Mouse (Mus musculus) cerebellum, postnatal 36 days (tissue): Measurements from ENCODE around the gene Ikzf3.

Experiments used
- DNase-seq, 2 experiments: peaks; one replicate each; pipeline ENCODE4 v3.0.0; 2021 to 2022; ENCODE audit warnings: mixed read lengths in 2 of 2

The Ikzf3 gene

DNA sequence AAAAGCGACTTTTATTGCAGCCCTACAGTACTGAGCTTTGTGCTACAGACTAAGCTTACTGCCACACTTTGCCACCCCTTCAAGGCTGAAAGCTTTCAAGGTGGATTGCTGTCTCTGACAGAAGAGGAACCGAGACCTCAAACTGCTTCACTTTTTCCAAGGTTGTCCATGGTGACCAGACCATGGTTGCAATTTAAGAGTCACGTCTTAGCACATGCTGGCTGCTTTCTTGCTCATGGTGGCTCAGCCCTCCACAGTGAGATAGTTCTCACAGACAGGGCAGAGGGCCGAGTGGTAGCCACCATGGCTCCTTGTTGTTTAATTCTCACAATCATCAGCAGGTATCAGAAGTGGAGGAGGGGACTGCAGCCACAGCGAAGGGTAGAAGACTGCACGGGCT is 75.0 kb downstream of the Ikzf3 start:
- DNase-seq = no peak

DNA sequence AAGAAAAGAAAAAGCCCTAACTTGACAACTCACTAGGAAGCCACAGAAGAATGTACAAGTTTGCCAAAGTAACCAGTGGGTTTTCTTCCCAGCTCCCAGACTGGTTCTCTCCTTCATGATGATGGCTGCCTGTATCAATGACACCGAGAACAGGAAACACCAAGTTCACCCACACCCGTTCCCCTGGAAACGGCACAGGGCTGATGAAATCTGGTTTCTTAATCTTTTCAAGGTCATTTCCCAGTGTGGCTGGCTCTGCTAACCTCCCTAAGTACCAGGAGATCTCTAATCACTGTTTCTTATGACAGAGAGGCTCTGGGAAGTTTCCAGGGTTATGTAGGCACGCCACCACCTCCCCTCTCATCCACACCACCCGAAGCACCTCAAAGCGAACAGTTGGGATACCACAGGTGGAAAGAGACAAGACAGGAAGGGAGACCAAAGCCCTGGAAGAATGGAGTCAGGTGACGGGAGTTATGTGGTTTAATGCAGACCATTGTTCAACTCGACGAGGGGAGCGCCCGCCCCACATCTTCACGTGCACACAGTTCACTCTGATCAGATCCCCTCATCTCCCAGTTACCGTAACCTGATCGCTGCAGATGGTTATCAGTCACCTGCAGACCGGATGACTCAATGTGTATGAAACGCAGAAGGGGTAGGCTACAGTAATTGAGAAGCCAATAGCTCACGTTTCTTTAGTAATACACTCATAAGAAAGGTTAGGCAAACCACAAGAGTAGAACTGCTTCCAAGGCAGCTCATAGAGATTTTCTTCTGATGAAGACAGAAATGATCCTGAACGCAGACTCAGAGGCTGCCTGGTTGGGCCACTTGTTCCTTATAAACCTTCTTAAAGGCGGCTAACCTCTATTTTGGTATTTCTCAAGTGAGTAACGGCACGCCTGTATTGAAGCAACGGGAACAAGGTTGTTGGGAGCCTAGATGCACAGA is 75.8 kb downstream of the Ikzf3 start:
- DNase-seq = no peak

DNA sequence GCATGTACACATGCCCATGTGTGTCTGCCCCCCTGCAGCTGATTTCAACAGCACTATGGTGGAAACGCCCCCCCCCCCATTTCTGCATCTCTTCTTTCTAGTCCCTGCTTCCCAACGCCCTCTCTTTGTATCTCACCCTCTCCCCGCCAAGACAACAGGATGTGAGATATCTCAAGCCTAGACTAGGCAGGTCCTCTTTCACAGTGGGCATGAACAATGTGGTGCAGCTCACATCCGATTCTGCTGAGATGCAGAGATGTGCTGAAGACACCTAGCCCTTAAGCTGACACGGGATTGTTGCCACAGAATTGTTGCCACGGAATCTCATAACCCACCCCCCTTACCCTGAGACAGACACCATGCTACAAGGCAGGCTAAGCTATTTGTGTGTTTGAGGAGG is 81.3 kb downstream of the Ikzf3 start:
- DNase-seq = no peak

DNA sequence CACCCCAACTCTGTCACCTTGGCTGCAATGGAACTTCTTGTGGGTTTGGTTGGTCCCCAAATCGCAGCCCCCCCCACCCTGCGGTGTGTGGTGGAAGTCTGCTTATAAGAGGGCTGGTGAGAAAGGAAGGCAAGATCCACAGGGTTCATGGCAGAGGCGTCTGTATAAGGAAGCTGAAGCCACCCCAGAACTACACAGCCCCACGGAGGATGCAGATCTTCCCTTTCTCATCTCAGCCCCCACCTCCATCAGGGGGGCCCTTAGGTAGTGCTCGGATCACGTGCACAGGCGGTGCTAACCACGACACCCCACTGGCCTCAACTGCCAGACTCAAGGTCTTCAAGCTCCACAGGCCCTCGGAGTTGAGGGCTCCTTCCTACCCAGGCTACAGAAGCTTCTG is 81.9 kb downstream of the Ikzf3 start:
- no peak for DNase-seq

DNA sequence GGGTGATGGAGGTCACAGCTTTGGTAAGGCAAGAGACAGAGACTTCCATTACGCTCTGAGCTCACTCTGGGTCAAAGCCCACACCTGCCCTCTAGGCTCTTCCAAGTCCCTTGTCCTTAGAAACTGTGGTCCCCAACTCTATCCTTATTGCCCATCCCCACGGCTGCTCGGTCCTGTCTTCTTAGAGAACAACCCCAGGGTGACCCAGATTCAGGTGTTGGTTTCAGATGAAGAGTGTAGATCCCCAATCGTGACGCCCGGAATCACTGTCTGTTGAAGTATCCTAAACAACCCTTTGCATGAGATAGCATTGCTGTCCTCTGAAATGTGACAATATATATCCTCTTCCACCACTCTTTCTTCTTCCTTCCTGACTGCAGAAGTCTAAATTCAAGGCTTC is 83.6 kb downstream of the Ikzf3 start:
- DNase-seq = no peak

DNA sequence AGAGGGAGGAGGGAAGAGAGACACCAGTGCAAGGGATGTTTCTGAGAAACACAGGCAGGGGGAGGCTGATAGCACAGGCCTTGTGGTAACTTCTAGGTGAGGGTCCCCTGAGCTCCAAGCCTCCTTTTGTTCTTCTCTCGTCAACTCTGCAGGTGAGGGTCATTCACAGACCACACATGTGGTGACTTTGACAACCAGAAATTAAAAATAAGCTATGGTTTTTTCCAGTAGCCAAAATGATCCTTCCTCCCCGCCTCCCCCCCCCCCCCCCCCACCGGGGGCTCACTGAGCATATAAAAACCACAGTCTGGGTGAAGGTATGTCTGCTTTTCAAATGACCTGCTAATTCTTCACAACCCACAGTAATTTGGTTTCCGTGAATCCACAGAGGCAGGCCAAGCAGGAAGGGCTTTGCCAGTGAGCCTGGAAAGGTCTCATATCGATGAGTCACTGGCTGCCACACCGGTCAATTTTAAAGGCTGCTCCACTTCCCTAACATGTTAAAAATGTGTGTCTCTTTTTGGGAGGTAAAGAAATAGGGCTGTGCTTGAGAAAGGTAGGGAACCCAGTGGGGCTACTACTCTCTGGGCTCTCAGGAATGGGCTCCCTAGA is 84.6 kb downstream of the Ikzf3 start:
- no peak for DNase-seq

DNA sequence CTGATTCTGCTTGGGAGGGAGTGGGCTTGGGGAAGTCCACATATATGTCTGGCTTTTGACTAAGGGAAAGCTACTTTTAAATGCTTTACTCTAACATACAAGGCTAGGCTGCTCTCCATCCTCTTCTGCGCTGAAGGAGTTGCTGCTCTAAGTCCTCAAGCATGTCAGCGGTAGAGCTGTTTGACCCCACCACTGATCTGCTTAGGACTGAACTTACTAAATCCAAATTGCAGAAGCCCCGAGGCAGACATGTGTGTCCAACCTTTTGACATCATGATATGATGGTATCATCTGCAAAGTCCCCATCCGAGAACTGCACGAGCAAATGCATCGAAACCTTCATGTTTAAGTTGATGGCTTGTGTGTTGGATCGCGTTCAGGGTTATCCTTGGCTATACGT is 86.0 kb downstream of the Ikzf3 start:
- DNase-seq = no peak

DNA sequence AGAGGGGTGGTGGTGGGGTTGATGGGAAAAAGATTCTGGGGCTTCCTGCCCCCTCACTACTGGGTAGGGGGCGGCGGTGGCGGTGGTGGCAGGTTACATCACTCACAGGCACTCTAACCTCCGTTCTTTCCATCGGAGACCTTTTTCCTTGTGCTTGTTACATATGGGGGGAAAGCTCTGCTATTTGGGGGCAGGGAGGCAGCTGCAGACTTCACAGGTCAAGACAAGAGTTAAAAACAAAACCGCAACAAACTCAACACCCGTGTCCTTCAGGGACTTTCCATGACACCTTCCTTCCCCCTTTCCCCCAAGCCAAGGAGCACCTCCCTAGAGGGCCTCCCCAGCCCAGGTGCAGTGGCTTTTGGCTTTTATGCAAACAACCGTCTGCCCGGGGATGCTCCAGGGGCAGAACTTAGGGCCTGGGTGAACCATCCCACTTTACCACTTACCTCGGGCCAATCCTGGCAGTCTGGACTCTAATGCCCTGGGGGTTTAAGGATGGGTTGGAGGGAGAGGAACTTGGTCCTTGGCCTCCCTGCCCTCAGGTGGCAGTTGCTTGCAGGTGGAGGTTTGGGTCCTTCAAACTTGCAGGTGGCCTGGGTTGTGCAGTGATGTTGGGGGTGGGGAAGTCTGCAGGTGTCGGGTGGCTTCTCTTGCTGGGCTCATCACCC is 86.6 kb downstream of the Ikzf3 start:
- no peak for DNase-seq

DNA sequence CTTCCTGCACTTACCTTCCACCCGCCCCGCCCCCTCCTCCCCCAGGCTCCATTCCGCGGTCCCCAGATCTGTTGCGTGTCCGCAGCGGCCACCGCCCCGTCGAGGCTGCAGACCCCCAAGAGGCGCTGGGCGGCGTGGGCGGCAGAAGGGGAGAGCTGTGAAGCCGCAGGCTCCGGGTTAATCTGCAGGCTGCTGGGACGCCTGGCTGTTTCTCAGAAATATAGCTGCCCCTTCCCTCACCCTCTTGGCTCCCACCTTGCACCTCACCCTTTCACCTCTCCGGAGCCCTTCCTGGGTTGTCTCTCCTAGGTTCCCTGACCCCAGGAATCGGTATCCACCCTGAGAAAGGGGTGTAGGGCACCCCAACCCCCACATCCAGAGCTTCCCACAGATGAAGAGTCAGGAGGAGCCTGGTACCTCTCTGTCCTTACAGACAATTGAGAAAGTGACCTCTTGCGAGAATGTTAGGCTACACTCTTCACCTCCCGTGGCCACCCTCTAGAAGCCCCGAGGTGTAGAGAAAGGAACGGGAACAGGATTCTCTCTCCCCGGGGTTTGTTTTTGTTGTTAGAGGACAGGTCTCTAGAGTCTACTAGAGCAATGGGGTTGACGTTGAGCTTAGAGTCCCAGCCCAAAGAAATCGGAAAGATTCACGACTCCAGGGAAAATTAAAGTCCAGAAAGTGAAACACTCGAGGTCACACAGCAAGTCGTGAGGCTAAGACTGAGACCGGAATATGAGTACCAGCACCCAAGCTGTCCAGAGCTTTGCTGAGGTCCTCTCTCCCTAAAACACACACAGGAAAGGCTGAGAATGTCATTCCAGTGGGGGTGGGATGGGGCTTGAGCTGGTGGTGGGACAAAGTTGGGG is 87.5 kb downstream of the Ikzf3 start:
- DNase-seq = no peak

DNA sequence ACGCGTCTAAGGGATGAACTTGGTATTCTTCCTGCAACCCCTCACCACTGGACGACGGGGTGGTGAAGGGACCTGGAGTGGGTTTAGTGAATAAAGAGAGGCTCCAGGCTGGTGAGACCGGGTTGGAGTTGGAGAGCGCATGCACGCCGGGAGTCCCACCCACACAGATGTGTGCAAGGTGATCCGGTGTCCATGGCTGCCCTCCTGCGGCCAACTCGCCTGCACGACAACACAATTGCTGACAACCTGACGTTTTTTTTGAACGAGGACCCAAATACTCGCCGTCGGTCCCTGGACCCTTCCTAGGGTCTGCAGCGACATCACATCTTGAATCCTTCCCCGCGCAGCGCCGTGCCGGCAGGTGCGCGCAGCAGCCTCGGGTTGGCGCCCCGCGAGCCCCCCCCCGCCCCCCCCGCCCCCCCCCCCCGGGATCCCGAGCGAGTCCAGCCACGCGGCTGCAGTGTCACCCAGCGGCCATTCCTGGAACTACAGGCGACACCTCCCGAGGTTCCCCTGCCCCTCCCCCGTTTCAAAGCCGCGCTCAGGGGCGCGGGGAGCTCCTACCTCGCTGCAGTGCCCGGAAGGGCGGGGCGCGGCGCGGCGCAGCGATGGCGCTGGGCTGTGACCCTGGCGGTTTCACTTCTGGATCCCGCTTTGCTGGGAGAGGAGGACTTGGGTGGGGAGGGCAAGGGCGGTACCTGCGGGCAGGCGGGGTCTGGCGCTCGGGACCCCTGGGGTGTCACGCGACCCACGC is 88.3 kb downstream of the Ikzf3 start:
- DNase-seq = peak; percentile 89

DNA sequence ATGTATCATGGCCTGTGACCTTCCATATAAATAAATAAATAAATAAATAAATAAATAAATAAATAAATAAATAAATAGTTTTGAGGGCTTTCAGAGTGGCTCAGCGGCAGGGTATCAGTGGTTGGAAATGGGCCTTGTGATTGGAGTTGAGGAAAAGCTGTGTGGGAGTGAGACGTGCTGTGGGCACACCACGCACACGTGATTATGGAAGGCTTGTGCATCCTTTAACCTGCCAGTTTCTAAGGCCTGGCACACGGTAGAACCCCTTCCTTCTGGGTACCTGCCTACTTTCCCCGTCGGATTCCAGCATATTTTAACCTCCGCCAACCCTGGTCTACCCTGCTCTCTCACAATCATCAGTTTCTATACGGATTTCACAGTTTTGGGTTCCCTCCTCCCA is 88.9 kb downstream of the Ikzf3 start:
- no peak for DNase-seq

DNA sequence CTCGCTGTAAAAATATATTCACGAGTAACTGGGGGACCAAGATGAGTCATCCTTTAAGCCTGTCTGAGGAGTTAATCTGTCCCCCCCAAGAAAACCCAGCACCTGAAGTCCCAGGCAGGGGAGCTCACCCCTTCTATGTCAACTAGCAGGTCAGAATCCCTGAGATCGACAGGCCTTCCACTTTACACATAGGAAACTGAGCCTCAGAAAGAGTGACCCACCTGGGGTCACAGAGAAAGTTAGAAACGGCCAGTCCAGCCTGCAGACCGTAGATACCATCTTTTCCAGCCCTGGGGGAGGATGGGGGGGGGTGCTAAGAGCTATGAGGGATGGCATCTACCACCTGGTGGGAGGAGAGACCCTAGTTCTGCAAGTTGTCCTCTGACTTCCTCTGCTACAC is 89.3 kb downstream of the Ikzf3 start:
- no peak for DNase-seq

DNA sequence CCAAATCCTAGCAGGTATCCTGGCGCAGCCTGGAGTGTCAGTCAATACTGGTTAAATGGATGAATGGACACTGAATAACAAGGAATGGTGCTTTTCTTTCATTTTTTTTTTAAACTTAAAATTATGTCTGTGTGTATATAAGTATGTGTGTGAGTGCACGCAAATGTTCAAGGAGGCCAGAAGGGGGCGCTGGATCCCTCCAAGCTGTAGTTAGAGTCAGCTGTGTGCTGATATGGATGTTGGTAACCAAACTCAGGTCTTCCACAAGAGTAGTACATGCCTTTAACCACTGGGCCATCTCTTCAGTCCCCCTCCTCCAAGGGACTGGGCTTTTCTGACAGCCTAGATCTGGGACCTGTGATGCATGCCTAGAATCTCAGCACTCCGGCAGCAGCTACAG is 90.3 kb downstream of the Ikzf3 start:
- no peak for DNase-seq

DNA sequence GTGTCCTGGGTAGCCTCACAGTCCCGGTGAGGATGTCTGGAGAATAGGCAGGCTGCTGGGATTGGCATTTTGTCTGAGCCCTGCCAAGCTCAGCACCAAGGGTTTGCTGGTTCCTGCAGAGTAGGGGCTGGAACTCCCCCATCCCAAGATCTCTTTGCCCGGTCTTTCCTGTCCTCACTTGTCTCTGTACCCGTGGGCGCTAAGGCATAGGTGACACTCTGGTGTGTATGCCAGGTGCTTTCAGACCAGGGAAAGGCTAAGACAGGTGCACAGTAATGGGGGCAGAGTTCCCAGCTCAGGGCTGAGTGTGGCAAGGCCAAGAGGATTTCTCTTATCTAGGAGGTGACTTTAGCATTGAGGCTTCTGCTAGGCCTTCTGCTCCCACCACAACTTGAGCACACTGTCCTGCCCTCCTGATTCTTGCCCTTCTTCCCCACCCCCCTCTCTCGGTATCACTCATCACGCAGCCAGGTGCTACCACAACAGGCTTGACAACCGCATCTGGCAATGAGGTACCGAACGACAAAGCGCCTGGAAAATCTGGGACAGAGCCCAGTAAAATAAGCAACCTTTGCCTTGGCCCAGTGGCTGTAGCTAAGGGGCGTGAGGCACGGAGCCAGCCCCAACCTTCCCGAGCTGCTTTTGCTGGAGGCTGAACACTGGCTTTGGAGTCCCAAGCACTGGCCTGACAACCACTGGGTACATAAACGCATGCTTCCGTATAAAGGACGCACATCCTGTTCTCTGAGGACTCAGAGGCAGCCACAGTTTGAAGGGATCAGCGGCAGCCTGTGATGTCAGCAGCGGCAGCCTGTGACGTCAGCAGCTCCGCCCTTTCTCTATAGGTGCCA is 95.7 kb downstream of the Ikzf3 start:
- DNase-seq = no peak

DNA sequence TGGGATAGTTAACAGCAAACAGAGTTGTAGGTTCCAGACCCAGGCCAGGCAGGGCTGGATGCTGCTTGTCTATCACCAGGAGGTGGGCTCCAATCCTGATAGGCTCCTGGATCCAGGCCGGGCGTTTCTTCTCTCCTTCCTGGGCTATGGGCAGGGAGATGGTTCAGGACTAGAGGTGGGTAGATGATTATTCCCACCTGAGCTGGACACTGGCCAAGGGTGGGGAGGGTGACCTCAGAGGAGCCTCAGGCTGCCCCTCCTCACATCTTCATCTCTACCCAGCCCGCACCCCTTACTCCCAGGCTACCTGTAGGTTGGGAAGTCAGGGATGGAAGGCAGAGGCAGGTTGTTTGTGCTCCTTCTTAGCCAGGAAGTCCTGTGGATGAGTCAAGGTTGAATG is 96.4 kb downstream of the Ikzf3 start:
- no peak for DNase-seq

DNA sequence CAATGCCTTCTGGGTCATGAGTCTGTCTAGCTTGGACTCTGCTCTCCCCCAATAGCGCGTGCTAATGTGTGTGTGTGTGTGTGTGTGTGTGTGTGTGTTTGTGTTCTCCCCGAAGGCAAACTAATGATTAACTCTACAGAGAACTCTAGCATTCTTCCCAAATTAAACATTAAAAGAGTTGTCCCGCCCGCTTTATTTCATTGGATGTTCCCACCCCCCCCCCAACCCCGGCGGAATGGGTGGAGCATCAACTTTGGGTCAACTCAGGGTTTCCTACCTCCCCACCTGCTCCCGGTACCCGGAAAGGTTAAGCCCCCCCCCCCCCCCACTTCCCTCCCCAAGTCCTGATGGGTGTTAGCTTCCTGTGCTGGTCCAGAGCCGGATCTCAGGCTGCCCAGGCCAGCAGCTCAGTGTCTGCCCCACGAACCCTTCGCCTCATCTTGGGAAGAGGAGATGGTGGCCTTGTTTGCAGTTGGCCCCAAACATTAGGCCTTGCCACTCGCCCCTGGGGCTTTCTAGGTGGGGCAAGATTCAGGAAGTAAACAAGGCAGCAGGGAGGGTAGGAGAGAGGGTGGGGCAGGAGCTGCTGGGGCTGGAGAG is 97.5 kb downstream of the Ikzf3 start:
- DNase-seq = no peak

DNA sequence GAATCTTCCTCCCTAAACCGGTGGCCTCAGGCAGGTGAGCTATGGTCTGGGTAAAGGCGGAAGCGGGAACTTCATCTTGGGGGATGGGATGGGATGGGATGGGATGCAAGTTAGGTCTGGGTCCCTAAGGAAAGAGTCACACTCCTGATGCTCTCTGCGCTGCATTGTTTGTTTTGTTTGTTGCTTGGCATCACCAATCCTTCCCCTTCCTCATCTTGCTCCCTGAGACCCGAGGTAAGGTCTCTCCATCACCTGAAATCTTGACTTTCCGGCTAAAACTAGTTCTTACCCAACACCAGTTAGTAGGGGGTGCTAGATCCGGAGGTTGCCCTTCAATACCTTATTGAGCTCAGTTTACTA is 98.4 kb downstream of the Ikzf3 start:
- DNase-seq = no peak

DNA sequence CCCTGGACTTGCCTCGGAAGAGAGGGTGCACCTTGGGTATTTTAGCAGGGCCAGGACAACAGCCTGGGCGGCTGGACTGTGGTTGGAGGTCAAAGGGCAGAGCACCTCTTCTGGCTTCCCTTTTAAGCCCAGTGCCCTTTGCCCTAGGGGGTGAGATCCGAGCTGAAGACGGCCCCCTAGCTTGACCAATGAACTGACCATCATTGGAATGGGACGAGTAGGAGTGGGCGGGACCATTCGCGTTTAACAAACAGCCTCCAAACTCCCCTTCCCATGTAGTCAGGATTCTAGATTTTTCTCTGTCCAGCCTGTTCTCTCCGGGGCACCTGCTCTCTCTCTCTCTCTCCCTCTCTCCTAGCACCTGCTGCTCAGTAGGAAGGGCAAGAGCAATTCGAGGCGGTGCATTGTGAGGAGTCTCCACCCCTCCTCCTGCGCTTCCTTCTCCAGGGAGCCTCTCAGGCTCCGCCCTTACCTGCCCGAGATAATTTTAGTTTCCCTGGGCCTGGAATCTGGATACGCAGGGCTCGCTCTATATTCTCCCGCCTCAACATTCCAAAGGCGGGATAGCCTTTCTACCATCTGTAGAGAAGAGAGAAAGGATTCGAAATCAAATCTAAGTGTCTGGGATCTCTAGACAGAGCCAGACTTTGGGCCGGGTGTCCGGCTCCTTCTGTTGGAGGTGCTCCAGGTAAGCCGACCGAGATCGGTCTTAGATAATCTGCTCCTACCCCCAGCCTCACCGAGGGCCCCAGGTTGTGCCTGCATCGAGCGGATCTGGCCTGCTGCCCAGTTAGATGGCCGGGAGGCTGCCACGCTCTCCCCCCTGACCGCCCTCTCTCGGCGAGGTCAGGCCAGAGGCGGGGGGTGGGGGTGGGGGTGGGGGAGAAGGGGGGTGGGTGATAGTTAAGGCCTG is 99.0 kb downstream of the Ikzf3 start:
- peak; percentile 55 to 57 for DNase-seq

DNA sequence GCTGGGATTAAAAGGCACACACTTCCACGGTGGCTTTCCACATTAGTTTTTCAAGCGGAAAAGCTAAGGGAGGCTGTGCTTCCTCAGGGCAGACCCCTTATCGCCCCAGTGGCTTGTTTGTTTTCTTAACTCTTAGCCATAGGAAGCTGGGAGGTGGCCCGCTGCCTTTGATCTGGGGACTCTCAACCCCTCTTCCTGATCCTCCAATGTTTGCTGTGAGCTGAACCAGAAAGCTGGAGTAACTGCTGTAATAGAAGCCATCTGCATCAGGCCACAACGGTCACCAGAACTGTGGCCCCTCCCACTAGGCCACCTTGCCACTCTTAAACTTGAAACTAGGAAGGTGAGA is 99.6 kb downstream of the Ikzf3 start, which contains the start of gene Grb7:
Grb7 (plus strand) TSS at position 182 of the 349 bp plus-strand sequence.
- no peak for DNase-seq

DNA sequence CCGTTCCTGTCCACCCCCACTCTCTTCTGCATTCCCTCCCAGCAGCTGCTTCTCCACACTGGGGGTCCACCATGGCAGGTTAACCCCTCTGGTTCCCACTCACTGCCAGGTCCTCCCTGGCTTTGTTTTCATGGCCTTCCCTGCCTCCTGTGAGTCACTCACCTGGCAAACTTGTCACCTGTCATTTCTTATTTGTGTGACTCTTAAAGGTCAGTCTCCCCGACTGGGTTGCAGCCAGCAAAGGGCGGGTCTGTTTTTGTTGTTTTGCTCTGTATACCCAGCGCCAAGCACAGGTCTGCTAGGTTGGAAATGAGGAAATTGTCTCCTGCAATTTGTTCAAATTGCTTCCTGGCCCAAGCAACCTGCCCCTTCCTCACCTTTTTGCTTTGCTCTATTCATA is 100.2 kb downstream of the Ikzf3 start:
- DNase-seq = no peak
